Mouse (Mus musculus) T-cell, adult 2 months (primary cell): ENCODE data around the gene Homer2.

Experiments
- DNase-seq: peaks from one replicate; pipeline ENCODE4 v3.0.0; 2022; ENCODE audit warnings: low spot score

The Homer2 gene

DNA sequence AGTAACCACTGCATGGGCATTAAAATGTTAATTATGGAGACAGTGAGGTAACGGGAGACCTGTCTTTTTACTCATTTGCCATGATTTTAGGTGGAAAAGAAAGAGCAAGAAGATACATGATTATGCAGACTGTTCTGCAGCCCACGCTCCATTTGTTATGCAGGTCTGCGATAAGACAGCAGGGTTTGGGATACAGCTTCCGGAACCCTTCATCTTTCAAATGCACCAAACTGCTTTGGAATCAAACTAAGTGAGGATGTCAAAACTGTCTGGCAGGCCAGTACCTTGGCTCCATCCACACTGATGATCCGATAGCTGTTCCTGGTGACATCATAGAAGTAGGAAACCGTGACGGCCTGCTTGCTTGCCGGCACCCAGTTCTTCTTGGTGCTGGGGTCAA lies 58.1 kb downstream of the Homer2 start:
- no peak for DNase-seq

DNA sequence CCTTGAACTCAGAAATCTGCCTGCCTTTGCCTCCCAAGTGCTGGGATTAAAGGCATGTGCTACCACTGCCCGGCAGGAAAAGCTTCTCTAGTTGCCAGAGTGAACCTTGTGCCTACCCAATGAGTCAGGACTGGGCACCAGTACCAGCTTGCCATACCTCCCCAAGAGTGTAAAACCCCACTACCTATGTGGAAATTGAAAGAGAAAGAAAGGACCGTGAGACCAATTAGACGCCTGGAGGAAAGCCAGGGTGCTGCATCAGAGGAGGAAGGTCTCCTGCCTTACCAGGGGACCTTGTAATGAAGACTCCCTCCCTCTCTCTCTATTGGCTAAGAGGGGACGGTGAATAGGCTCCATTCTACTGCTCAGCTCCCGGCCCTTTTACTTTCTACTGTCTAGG lies 59.4 kb downstream of the Homer2 start:
- DNase-seq, result no peak

DNA sequence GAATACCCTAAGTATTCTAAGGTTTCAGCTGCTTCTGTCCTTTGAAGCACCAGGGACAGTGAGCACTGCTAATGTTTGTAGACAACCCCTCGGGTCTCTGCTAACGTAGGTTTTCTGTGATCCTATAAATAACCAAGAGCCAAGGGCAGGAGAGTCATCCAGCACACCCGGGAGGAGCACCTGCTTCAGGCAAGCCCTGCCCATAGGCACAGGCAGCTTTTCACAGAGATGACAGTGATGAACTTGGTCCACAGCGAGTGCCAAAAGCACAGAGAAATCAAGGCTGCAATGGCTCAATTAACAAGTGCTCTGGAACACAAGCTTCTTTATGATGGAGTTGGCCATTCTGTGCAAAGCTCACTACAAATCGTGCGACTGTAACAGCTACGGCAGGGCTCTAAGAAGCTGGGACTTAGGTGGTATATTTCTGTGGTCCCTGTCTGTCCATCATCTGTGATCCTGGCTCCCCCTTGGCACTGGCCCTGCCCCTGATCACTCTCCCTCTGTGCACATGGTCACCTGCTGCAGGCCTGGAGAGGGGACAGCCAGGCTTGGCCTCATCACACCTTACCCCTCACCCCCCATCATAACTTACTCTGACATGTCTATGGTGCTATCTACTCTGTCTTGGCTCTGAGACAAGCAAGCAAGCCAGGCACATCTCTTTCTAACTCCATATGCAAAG lies 62.6 kb downstream of the Homer2 start:
- no peak for DNase-seq

DNA sequence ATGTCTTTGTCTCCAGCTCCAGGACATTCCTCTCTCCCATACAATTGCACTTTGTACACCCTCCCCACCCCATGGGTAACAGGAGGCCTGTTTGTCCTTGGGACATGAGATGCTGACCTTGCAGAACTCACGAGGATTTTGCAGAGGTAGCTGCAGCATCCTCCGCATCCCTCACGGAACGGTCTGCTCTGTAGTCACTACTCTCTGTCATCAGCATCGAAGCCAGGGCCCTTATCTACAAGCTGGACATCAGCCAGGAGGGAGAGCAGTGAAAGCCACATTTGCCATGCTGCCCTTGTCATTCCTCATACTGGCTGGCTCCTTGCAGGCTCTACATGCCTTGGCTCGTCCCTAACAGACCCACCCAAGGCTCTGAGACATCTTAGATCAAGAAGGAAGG lies 66.2 kb downstream of the Homer2 start:
- no peak for DNase-seq

DNA sequence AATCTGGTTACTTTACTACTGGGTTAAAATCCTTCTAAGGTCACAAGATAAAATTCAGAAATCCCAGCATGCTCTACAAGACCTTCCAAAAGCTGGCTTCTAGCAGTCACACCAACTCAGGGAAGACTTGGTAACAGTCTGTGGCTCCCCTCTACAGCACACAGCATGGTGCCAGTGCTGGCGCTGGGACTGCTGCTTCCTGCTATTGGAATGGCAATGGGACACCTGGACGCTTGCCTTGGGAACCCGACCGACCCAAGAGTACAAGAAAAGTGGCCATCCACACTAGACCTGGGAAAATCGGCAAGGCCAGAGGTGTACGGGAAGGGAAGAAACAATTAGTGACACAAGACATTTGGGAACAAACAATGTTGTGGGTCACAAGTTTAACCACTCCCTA lies 74.7 kb downstream of the Homer2 start:
- no peak for DNase-seq

DNA sequence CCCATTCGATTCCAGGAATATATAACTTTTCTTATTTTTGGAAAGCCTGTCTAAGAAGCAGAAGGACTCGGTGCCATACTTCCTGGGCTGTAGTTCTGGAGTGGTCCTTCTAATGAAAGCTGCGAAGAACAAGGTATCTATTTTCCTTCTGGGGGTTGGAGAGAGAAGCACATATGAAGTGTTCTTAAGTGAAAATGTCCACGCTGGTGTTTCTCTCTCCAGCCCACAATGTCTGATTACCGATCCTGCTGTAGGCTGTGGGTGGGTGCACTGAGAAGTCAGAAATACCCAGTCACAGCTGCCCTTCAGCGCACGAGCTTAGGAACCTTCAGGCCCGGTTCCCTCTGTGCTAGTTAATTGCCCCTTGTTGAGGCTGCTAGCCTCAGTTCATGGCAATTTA lies 76.1 kb downstream of the Homer2 start:
- no peak for DNase-seq

DNA sequence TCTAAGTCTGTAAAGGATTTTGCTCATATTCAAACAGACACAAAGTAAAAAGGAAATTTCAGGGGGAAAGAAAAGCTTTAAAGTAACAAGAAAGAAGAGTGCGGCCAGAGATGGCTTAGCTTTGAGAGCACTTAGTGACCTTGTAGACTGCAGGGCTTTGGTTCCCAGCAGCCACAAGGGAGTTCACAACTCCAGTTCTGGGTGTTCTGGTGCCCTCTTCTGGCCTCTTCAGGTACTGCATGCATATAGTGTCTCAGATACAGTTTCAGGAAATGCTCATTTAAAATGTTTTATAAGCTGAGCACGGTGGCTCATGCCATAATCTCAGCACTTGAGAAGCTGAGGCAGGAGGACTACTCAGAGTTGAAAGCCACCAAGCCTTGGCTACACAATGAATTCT lies 80.9 kb downstream of the Homer2 start:
- peak; percentile 2 for DNase-seq

DNA sequence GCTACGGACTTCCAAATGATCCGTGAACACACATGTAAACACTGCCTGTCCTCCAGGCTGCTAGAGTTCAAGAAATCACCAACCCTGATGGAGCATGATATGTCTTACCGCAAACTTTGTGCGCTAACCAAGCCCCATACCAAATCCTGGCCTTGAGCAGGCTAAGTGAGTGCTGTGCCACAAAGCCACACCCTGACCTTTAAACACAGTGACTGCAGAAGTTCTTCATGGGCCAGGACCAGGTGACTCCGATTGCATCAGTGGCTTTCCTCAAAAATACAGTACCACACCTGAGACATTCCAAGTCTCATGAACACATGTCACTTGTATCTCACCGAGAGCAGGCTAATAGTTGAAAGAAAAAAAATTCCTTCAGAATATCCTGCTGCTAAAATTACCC lies 83.6 kb downstream of the Homer2 start:
- no peak for DNase-seq

DNA sequence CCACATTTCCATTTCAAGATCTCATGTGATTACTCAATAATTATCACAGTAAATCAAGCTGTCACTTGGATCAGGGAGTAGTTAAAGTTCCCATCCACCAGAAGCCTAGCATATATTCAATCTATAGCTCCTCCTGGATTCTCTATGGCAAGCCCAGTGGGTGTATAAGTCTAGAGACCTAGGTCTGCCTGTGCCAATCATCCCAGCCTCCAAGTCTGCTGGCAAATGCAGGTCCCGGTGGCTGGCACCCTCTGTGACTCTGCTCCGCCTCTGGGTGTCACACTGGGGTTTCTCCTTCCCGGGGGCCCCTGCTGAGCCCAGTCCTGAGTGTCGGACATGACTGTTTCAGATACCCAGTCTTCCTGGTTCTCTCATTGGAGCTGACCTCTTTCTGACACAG lies 84.5 kb downstream of the Homer2 start:
- DNase-seq, result no peak

DNA sequence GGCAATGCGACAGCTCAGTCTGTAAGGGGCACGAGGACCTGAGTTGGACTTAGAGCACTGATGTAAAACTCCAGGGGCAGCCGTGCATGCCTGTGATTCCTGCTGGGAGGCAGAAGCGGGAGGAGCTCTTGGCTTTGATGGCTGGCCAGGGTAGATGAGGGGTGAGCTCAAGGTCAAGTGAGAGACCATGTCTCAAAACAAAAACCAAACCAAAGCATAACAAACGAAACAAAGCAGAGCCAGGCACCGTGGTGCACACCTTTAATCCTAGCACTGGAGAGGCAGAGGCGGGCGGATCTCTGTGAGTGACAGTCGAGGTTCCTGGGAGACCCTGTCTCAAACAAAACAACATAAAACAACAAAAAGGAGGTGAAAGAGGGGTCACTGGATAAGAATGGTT lies 92.3 kb downstream of the Homer2 start:
- no peak for DNase-seq

DNA sequence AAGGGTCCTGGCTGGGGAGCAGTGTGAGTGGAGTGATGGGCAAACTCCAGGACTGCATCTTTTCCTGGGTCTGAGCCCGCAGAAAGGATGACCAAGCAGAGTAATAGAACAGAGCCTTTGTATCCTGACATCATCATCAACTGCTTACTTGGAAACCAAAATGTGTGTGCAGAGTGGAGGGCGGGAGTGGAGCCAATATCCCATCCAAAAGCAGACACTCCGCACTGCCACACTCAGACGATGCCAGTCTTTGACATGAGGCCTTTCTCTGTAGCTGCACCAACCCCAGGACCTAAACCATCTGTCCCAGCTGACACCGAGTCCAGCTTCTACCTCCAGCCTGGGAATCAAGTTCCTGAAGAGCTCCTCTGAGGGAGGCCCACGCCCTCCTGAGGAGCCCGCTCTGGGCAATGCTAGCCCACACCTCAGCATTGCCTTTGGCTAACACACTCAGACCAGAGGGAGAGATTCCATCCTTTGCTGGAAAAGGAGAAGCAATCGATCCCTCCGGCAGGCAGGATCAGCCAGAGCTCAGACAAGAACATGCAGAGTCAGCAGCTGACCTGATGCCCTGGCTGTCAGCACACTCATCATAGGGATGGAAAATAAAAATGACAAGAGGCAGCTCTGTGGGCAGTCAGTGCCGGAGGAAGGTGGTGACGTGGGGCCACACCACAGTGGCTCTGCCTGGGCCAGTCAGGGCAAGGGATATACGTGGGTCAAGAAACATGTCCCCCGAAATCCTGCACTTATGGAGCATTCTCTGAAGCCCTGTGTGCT lies 94.3 kb downstream of the Homer2 start:
- DNase-seq, result no peak

DNA sequence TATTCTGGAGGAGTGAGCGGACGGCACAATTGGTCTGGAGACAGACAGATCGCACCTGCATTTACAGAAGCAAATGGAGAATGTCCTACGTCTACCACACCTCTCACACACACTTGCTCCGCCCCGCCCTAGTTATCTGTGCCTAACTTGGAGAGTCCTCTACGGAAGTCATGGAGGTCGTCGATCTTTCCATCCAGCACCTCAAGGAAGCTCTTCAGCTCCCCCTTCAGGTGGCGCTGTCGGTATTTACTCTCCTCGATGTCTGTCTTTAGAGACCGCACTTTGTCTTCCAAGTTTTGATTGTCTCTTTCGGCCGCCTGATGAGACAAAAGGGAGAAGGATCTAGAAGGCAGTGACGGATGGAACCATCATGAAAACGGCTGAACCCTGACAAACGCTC lies 97.2 kb downstream of the Homer2 start:
- peak; percentile 7 for DNase-seq

DNA sequence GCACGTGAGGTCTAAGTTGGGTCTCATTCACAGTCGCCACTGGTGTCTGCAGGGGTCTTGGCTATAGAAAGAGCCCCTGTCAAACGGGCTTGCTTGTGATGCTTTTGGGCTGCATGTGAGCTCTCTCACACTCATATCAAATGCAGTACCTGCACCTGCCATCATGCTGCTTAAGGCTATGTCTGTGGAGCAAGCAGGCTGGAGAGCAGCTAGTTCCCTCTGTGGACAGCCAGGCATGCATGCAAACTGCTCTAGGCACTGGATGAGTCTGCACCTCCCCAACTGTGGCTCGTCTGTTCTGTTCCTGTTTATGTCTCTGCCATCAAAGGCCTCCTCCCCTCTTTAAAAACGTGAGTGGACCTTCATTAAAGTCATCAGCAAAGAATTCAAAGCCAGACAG lies 100.9 kb downstream of the Homer2 start:
- no peak for DNase-seq

DNA sequence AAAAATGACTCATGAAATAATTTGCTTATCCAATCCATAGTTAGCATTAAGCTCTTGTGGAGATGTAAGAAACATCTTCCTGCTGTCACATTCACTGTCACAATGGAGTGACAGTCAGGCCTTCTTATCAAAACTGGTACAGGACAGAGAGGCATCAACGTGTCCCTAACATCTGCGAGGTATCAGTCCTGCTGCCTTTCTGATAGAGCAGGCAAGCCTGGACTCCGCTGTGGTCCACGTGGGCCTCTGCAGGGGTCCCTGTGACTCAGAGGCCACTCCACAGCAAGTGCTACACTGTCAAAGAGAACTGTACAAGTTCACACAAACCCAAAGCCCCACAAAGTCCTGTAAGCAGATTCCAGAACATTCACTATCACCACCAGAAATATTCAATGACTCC lies 101.8 kb downstream of the Homer2 start:
- DNase-seq, result no peak

DNA sequence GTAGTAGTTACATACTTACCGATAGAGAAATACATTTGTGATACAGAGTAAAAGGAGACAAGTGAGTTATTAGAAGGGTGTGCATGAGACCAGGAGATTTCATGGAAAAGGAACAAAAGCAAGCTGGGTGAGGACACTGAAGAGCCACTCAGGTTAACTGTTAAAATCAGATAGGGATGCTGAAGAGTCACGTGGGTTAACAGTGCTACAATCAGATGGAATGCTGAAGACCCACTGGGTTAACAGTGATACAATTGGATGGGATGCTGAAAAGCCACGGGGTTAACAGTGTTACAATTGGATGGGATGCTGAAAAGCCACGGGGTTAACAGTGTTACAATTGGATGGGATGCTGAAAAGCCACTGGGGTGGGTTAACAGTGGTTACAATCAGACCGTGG lies 102.3 kb downstream of the Homer2 start:
- no peak for DNase-seq

DNA sequence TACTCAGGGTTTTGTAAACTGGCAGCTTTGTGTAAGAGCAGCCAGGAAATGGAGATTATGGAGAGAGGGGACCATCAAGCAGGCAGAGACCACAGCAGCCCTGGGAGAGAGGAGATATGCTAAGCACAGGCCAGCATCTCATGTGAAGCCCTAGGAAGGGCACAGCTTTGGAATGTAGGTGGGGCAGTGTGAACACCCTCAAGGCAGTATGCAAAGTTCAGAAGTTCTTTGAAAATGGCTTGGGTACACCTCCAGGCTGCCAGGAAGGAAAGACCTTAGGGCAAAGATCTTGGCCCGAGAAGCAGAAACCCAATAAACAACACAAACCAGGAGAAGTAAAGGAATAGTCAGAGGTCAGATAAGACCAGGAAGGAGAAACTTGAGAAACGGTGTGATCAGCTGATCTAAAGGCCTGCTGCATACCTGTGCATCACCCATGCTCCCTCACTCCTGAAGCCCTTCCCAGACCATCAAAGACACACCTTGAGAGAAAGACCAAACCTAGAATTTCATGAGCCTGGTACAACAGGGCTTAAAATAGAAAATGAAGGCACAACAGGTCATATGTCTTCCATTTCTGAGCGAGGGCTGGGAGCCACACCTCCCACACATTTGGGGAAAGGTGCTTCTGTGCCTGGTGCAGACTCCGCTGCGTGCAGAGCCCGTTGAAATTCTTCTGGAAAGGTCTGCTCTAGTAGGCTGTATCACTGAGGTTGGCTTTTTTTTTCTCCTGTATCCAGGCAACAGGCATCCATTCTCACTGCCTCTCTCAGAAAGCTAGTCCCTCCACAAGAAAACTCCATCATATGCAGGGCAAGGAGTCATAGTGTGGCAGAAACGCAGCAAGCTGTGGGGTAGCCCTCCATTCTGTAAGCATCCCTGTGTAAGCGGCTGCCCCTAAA lies 107.7 kb downstream of the Homer2 start:
- DNase-seq, result no peak

DNA sequence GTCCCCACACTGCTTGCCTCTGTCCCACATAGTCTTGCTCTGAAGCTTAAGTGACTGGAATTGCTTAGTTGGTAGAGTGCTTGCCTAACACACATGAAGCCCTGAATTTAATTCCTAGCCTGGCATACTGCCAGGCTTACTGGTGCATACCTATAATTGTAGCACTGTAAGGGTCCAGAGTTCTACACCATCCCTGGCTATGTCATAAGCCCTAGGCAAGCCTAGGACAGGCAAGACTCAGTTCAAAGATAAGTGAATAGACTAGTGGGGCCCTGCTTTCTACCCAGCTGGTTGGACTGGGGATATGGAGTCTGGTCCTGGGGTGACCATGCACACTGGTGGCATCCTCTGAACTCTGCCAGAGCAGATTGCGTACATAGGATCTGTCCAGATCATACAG lies 109.7 kb downstream of the Homer2 start:
- no peak for DNase-seq

DNA sequence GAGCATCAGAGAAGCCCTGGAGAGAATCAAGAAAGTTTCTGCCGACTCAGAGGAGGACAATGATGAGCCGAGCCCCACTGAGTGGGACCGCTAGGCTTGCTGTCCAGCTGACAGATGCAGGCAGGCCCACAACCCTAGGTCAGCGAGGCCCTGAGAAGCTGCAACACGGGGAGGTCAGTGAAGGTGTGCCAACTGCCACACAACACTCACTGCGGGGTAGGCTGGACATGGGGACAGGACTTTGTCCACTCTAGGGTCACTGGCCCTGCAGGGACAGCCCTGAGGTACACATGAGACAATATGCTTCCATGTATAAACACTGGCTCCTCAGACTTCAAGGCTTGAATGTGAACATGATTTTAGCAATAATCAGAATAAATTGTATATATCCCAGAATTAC lies 111.2 kb downstream of the Homer2 start:
- DNase-seq, result no peak

DNA sequence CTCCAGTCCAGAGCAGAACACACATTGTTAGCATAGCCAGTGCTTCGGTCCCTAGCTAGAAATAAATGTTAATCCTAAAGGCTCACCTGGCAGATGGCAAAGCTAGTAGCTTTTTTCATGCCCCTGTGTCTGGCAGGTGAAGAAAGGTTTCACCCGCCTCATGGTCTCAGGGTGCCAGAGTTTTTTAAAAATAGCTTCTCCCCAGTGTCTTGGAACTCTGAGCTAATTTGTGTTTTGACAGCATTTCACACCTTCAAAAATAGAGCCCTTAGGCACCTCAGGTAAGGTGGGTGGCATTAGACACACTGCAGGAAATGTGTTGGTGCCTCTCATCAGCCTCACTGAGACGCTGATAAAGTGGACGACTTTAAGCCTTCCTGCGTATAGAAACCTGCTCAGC lies 112.3 kb downstream of the Homer2 start:
- DNase-seq, result no peak

DNA sequence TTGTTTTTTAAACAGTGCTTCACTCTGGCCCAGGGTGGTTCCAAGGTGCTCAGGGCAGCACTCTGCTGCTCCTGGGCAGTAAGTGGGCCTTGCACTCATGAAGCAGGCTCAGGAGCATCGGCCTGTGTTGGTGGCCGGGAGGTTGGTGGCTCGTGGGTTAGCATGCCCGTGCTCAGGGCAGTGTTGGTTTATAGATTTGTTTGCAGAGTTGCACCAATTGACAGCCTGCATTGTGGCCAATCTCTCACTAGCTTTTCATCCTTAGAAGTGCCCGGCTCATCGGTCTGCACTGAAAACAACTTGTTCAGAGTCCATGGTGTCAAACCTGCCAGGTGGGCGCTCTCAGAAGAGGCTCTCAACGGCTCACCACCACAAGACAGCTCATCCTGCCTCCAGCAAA lies 113.9 kb downstream of the Homer2 start:
- no peak for DNase-seq

DNA sequence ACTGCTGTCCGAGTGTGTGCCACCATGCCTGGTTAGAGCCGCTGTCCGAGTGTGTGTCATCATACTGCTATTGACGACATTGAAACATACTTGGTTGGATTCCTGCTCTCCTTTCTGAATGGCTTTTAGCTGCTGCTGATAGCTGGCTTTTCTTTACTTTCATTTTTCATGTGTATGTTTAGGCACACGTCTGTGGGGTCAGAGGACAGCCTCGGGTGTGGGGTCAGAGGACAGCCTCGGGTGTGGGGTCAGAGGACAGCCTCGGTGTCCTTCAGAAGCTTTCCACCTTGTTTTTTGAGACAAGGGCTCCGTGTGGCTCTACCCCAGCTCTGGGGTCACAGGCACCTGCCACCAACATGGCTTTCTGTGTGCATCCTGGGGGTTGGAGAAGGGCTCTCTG lies 114.6 kb downstream of the Homer2 start:
- no peak for DNase-seq

DNA sequence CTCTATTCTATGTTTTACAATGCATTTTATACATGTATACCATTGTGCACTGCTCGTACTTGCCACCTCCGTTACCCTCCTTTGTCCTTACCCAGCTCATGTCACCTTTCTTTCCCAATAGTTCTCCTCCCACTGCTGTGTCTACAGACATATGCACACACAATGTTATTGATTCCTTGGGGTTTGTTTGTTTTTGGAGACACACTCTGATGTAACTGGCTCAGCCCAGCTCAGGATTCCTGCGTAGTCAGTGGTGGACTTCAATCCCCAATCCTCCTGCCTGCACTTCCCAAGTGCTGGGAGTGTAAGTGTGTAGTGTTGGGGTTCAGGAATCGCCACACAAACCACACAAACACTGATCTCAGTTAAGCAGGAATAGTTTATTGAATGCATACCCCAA lies 120.1 kb downstream of the Homer2 start:
- DNase-seq, result no peak

DNA sequence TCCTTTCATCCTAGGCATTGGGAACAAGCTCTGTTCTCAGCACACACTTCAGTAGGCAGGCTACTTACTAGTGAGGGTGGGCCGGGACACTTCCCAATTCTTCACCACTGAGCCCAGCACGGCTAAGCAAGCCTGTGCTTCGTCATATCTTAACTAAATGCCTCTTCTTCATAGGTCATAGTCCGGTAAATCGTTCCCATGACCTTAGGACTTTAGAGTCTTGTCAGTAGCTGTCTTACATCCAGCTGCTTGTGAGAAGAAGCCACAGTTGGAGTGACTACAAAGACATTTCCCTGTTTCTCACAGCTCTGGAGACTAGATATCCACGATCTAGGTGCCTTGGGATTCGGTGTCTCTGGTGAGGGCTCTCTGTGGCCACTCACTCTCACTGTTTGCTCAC lies 122.0 kb downstream of the Homer2 start:
- DNase-seq, result no peak
